Mouse (Mus musculus) gastrocnemius, adult 18-20 months (tissue): ENCODE data around the gene C1qtnf3. TPM values are rescaled to one million over a fixed set of nuclear protein-coding genes. Genes with fewer than 3 reads are reported as not detected.

Source experiments
- DNase-seq: peaks from one replicate; pipeline ENCODE4 v3.0.0; 2021; ENCODE audit warnings: low spot score
- long read RNA-seq, 2 experiments: library from polyadenylated mRNA; stranded (forward); transcript quantifications; one replicate each; pipeline ENCODE4 v2.0.0; 2021
- total RNA-seq, 2 experiments: library from RNA; stranded (reverse); gene quantifications; 2 replicates each; pipeline ENCODE4 v1.2.3; 2021

The C1qtnf3 gene
- under 1 TPM; 0.71 to 0.74 TPM for total RNA-seq
- long read RNA-seq, experiment 1: 0 reads
- long read RNA-seq, experiment 2: 0 reads

- DNase-seq: no peak
These were observed at the start of gene C1qtnf3 for GRCm38 (mm10) chr15:10951951-10952759. Gene C1qtnf3 (plus strand): TSS chr15:10952332.

- DNase-seq: no peak
These were observed 49.8 kb upstream of the C1qtnf3 start for GRCm38 (mm10) chr15:10902360-10902759.

GRCm38 (mm10) chr15:10916611-10917311 lies 35.4 kb upstream of the C1qtnf3 start:
- no peak for DNase-seq

- no peak for DNase-seq
These were observed 34.8 kb upstream of the C1qtnf3 start for GRCm38 (mm10) chr15:10917312-10917660.

GRCm38 (mm10) chr15:10920212-10920611 lies 31.9 kb upstream of the C1qtnf3 start:
- no peak for DNase-seq

- DNase-seq: no peak
These were observed 31.1 kb upstream of the C1qtnf3 start for GRCm38 (mm10) chr15:10921064-10921463.

GRCm38 (mm10) chr15:10922061-10922460 lies 30.1 kb upstream of the C1qtnf3 start:
- DNase-seq: no peak

GRCm38 (mm10) chr15:10922570-10922969 lies 29.6 kb upstream of the C1qtnf3 start:
- DNase-seq: no peak

- DNase-seq: no peak
These were observed 28.8 kb upstream of the C1qtnf3 start for GRCm38 (mm10) chr15:10923076-10923995.

- DNase-seq: no peak
These were observed 24.8 kb upstream of the C1qtnf3 start for GRCm38 (mm10) chr15:10927325-10927724.

GRCm38 (mm10) chr15:10928633-10929270 lies 23.4 kb upstream of the C1qtnf3 start:
- no peak for DNase-seq

- no peak for DNase-seq
These were observed 18.2 kb upstream of the C1qtnf3 start for GRCm38 (mm10) chr15:10933930-10934329.

- DNase-seq: no peak
These were observed 11.7 kb upstream of the C1qtnf3 start for GRCm38 (mm10) chr15:10940148-10941108.

- no peak for DNase-seq
These were observed 10.2 kb upstream of the C1qtnf3 start for GRCm38 (mm10) chr15:10941901-10942300.

- DNase-seq: no peak
These were observed 4.3 kb upstream of the C1qtnf3 start for GRCm38 (mm10) chr15:10947852-10948251.

- DNase-seq: no peak
These were observed 701 bp downstream of the C1qtnf3 start for GRCm38 (mm10) chr15:10952760-10953305.

GRCm38 (mm10) chr15:10953465-10953864 lies 1.3 kb downstream of the C1qtnf3 start:
- no peak for DNase-seq

GRCm38 (mm10) chr15:10954381-10955016 lies 2.4 kb downstream of the C1qtnf3 start:
- no peak for DNase-seq

- no peak for DNase-seq
These were observed 3.0 kb downstream of the C1qtnf3 start for GRCm38 (mm10) chr15:10955156-10955555.
